Mouse (Mus musculus) small intestine, adult 2 months (tissue): ENCODE measurements around the gene 4930523C07Rik.

Source experiments
- CTCF ChIP-seq: fragments of 200-500 bp; IDR thresholded peaks from 2 replicates; pipeline ENCODE4 v1.5.1; 2012; ENCODE audit warnings: low read depth, mild to moderate bottlenecking, control low read depth, inconsistent platforms, low read length, moderate library complexity, mixed read lengths; ENCODE audit not compliant: insufficient replicate concordance, insufficient read length; ENCODE audit errors: extremely low read depth
- POLR2A ChIP-seq: fragments of 200-500 bp; IDR thresholded peaks from 2 replicates; pipeline ENCODE4 v1.6.1; 2012; ENCODE audit warnings: low read depth, mild to moderate bottlenecking, control low read depth, inconsistent platforms, low read length, moderate library complexity

GRCm38 (mm10) chr1:160033948-160034598 is 10.1 kb upstream of the 4930523C07Rik start:
- TF ChIP-seq CTCF (no peak), POLR2A (no peak)
